Mouse (Mus musculus) right cerebral cortex, postnatal 4 days (tissue): ENCODE data around the gene Ifit2.
"Not testable (repeated sequence)": the region's sequence is repeated elsewhere in the genome, so short reads cannot be mapped to it uniquely, and the experiment has no call there.

Source experiments
- DNase-seq: peaks from one replicate; pipeline ENCODE4 v3.0.0-alpha.2; 2022

Ifit2 gene

GRCm38 (mm10) chr19:34599250-34599649 is 48.8 kb downstream of the Ifit2 start:
- DNase-seq, result not testable (repeated sequence)

- not testable (repeated sequence) for DNase-seq
These were observed 51.4 kb downstream of the Ifit2 start, which contains the start of gene Ifit1bl1 for GRCm38 (mm10) chr19:34601888-34602287. Ifit1bl1 (minus strand) TSS chr19:34601956.

- no peak for DNase-seq
These were observed 55.0 kb downstream of the Ifit2 start for GRCm38 (mm10) chr19:34605472-34605871.

- not testable (repeated sequence) for DNase-seq
These were observed 57.0 kb downstream of the Ifit2 start, which contains the start of gene Ifit3b for GRCm38 (mm10) chr19:34607237-34608051. Ifit3b (plus strand) TSS chr19:34607970.

- not testable (repeated sequence) for DNase-seq
These were observed 59.6 kb downstream of the Ifit2 start for GRCm38 (mm10) chr19:34610118-34610517.

- not testable (repeated sequence) for DNase-seq
These were observed 61.9 kb downstream of the Ifit2 start for GRCm38 (mm10) chr19:34612243-34613001.

GRCm38 (mm10) chr19:34620871-34621270 is 70.4 kb downstream of the Ifit2 start:
- DNase-seq, result no peak

- DNase-seq, result no peak
These were observed 73.3 kb downstream of the Ifit2 start for GRCm38 (mm10) chr19:34623781-34624180.

- no peak for DNase-seq
These were observed 74.2 kb downstream of the Ifit2 start for GRCm38 (mm10) chr19:34624663-34625062.
